15 mouse cellular contexts compared by ENCODE assay signal in genomic region chr17:12677139-12677538, GRCm38 (mm10). TPM values are rescaled to one million over a fixed set of nuclear protein-coding genes. Genes with fewer than 3 reads are reported as not detected.
"Had no signal": no experiment of that assay in that cellular context is flagged by ENCODE, and none has a peak within 500 bp of the region (broad histone marks: within the 10 kb centered on the region; RNA-seq: fewer than 3 reads in every experiment).

No protein-coding gene starts in this region.

- ATAC-seq: midbrain, embryonic 16.5 days had no signal

- H3K9ac ChIP-seq: limb, embryonic 13.5 days; lung, embryonic 14.5 days; midbrain, embryonic 12.5 days had no signal

- DNase-seq: kidney, adult 11 months; kidney, adult 9 months; kidney, postnatal 14 days; left cerebral cortex, postnatal 4 days; lung, embryonic 14.5 days; lung, postnatal 10 days; lung, postnatal 4 days; right cerebral cortex, postnatal 14 days; thymus, postnatal 25 days had no signal

- H3K4me1 ChIP-seq: midbrain, embryonic 12.5 days had no signal

- H3K4me3 ChIP-seq: limb, embryonic 13.5 days; midbrain, embryonic 12.5 days had no signal

- H3K27ac ChIP-seq: limb, embryonic 13.5 days; midbrain, embryonic 12.5 days; stomach, postnatal 0 days had no signal

- H3K4me2 ChIP-seq: limb, embryonic 13.5 days; lung, embryonic 14.5 days; midbrain, embryonic 12.5 days had no signal

- H3K9me3 ChIP-seq: midbrain, embryonic 12.5 days had no signal

- H3K27me3 ChIP-seq: limb, embryonic 13.5 days; midbrain, embryonic 12.5 days had no signal

RNA-seq across cellular contexts. Expression of gene Slc22a1, which starts 1.5 kb away (rescaled TPM):
- polyA plus RNA-seq: liver, embryonic 16.5 days; midbrain, embryonic 12.5 days; midbrain, embryonic 16.5 days; neural tube, embryonic 14.5 days had no signal
